Mouse (Mus musculus): ENCODE results near the gene Timp2.

DNA sequence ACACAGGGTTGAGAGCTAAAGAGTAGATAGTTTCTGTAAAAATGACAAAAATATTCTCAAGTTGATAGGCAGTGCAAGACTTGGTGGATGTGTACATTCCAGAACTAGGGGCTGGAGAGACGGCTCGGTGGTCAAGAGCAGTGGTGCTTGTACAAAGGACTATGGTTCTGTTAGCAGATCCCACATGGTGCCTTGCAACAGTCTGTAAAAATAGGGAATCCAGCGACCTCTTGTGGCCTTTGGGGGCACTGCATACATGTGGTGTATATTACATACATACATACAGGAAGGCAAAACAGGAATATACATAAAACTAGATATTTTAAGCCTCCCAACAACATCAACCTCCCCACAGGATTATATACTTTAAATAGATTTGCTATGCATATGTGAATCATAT, 12.8 kb upstream of the Timp2 start:
- TF ChIP-seq ZNF384 (IDR thresholded peaks at IDR 0.05; ENCODE audit: low read depth, low read length) (no peak), HCFC1 (IDR thresholded peaks at IDR 0.05; ENCODE audit: borderline replicate concordance, insufficient read depth, low read length) (no peak), CHD2 (IDR thresholded peaks at IDR 0.05; ENCODE audit: low read depth, low read length) (no peak)
